Mouse (Mus musculus) right cerebral cortex, postnatal 36 days (tissue): ENCODE measurements around the gene Sgms1.
"Not testable (repeated sequence)": the region's sequence is repeated elsewhere in the genome, so short reads cannot be mapped to it uniquely, and the experiment has no call there.

ENCODE experiments used
- DNase-seq, 2 experiments: peaks; one replicate each; pipeline ENCODE4 v3.0.0; 2022; ENCODE audit warnings: low spot score in 2 of 2, mixed read lengths in 1 of 2

Sgms1 gene

GRCm38 (mm10) chr19:32325100-32325768 lies 64.3 kb downstream of the Sgms1 start:
- no peak for DNase-seq

GRCm38 (mm10) chr19:32324550-32324949 lies 65.0 kb downstream of the Sgms1 start:
- no peak for DNase-seq

- no peak for DNase-seq
These were observed 66.4 kb downstream of the Sgms1 start for GRCm38 (mm10) chr19:32323070-32323469.

- peak; percentile 40 to 46 for DNase-seq
These were observed 67.0 kb downstream of the Sgms1 start for GRCm38 (mm10) chr19:32322429-32323035.

GRCm38 (mm10) chr19:32320366-32320666 lies 69.2 kb downstream of the Sgms1 start:
- peak in 1 of 2 experiments; percentile 32 for DNase-seq

GRCm38 (mm10) chr19:32319531-32320365 lies 69.8 kb downstream of the Sgms1 start:
- no peak for DNase-seq

GRCm38 (mm10) chr19:32319057-32319456 lies 70.5 kb downstream of the Sgms1 start:
- no peak for DNase-seq

GRCm38 (mm10) chr19:32317347-32317746 lies 72.2 kb downstream of the Sgms1 start:
- not testable (repeated sequence) for DNase-seq

- DNase-seq, result no peak
These were observed 76.2 kb downstream of the Sgms1 start for GRCm38 (mm10) chr19:32313304-32313703.

GRCm38 (mm10) chr19:32311762-32312161 lies 77.8 kb downstream of the Sgms1 start:
- no peak for DNase-seq

GRCm38 (mm10) chr19:32311063-32311462 lies 78.5 kb downstream of the Sgms1 start:
- DNase-seq, result no peak

- DNase-seq, result no peak
These were observed 79.0 kb downstream of the Sgms1 start for GRCm38 (mm10) chr19:32310483-32310882.

- DNase-seq, result no peak
These were observed 80.2 kb downstream of the Sgms1 start for GRCm38 (mm10) chr19:32309346-32309745.

GRCm38 (mm10) chr19:32308311-32308710 lies 81.2 kb downstream of the Sgms1 start:
- DNase-seq, result no peak

GRCm38 (mm10) chr19:32304898-32305297 lies 84.6 kb downstream of the Sgms1 start:
- DNase-seq, result no peak

- DNase-seq, result no peak
These were observed 85.3 kb downstream of the Sgms1 start for GRCm38 (mm10) chr19:32304008-32304873.

GRCm38 (mm10) chr19:32302835-32303381 lies 86.6 kb downstream of the Sgms1 start:
- DNase-seq, result no peak

GRCm38 (mm10) chr19:32301568-32301967 lies 87.9 kb downstream of the Sgms1 start:
- DNase-seq, result no peak

GRCm38 (mm10) chr19:32298221-32298620 lies 91.3 kb downstream of the Sgms1 start:
- no peak for DNase-seq

- no peak for DNase-seq
These were observed 92.7 kb downstream of the Sgms1 start for GRCm38 (mm10) chr19:32296863-32297262.

- DNase-seq, result no peak
These were observed 93.9 kb downstream of the Sgms1 start for GRCm38 (mm10) chr19:32295581-32295980.
